Mouse (Mus musculus) heart, embryonic 14.5 days (tissue): Measurements from ENCODE around the gene Ptprr. TPM values are rescaled to one million over a fixed set of nuclear protein-coding genes. Genes with fewer than 3 reads are reported as not detected.

Source experiments
- ATAC-seq: fragments of 200-750 bp; cut with Nextera tagmentation; 2 replicates; pipeline ENCODE4 v1.8.0; 2017; ENCODE audit warnings: low read depth, moderate TSS enrichment; ENCODE audit not compliant: insufficient number of reproducible peaks, insufficient read depth, low FRiP score
- H3K27ac ChIP-seq, 2 experiments: fragments of 200-500 bp in 1 of 2; fragments of 300-500 bp in 1 of 2; sonication (generic) in 1 of 2; replicated peaks in 1 of 2; 2 replicates each; pipeline ENCODE4 v1.5.1; 2012 to 2014; ENCODE audit warnings: low read depth in 2 of 2, low read length in 2 of 2, control low read depth in 1 of 2, mild to moderate bottlenecking in 1 of 2, mixed read lengths in 1 of 2; ENCODE audit not compliant: control insufficient read depth in 1 of 2, insufficient read depth in 1 of 2
- H3K27me3 ChIP-seq: fragments of 300-500 bp; sonication (generic); 2 replicates; pipeline ENCODE4 v1.6.1; 2014; ENCODE audit warnings: mild to moderate bottlenecking, low read length, control low read depth; ENCODE audit not compliant: control insufficient read depth, insufficient read depth
- H3K36me3 ChIP-seq: fragments of 300-500 bp; sonication (generic); 2 replicates; pipeline ENCODE4 v1.6.1; 2014; ENCODE audit warnings: mild to moderate bottlenecking, control low read depth, low read length, mixed read lengths; ENCODE audit not compliant: control insufficient read depth, insufficient read depth
- H3K4me1 ChIP-seq, 2 experiments: fragments of 200-500 bp in 1 of 2; fragments of 300-500 bp in 1 of 2; sonication (generic) in 1 of 2; 2 replicates each; pipeline ENCODE4 v1.6.1; 2012 to 2014; ENCODE audit warnings: low read length in 2 of 2, control low read depth in 1 of 2, mixed read lengths in 1 of 2; ENCODE audit not compliant: control insufficient read depth in 2 of 2, insufficient read depth in 2 of 2
- H3K4me2 ChIP-seq: fragments of 300-500 bp; sonication (generic); 2 replicates; pipeline ENCODE4 v1.6.1; 2014; ENCODE audit warnings: mild to moderate bottlenecking, low read length
- H3K4me3 ChIP-seq, 2 experiments: fragments of 200-500 bp in 1 of 2; fragments of 300-500 bp in 1 of 2; sonication (generic) in 1 of 2; 2 replicates each; pipeline ENCODE4 v1.5.1; 2012 to 2014; ENCODE audit warnings: low read length in 2 of 2, mild to moderate bottlenecking in 2 of 2, control low read depth in 1 of 2, low read depth in 1 of 2, moderate library complexity in 1 of 2; ENCODE audit not compliant: control insufficient read depth in 1 of 2, insufficient read depth in 1 of 2
- H3K9ac ChIP-seq: fragments of 300-500 bp; sonication (generic); 2 replicates; pipeline ENCODE4 v1.6.1; 2014; ENCODE audit warnings: mild to moderate bottlenecking, low read length
- H3K9me3 ChIP-seq: fragments of 300-500 bp; sonication (generic); 2 replicates; pipeline ENCODE4 v1.6.1; 2016; ENCODE audit warnings: low read length, control low read depth; ENCODE audit not compliant: control insufficient read depth
- WGBS: fragments of 180-500 bp; shearing (Covaris S2); extraction: QIAGEN DNeasy Blood & Tissue Kit; methylation state at CpG from one replicate; pipeline ENCODE4 v1.1.7; 2014; 5-methylcytosine and 5-hydroxymethylcytosine counted together
- polyA plus RNA-seq: library from polyadenylated mRNA; unstranded; fragments of >200 nt; fragmentation: Nextera tagmentation; extraction: Ambion mirVana; gene quantifications from 2 replicates; pipeline ENCODE4 v1.2.1, GENCODE M21; 2014

Gene Ptprr
- 0.39 and 0.49 TPM in 2 replicates for polyA plus RNA-seq

- H3K4me1 ChIP-seq: peaks cover 7 to 9% of the 10 kb centered on the region in 2 experiments; a peak in 2 of 4 replicates
- H3K27ac ChIP-seq: no peak within 1 kb of the TSS
- H3K4me3 ChIP-seq: peak within 1 kb of the TSS; percentile 25 to 33
- H3K4me2 ChIP-seq: peak within 1 kb of the TSS; percentile 64
- H3K27me3 ChIP-seq: peaks cover 6% of the 10 kb centered on the region; the same call in 1 of the 2 replicates
- H3K36me3 ChIP-seq: no peaks in the 10 kb centered on the region
- no peaks in the 10 kb centered on the region for H3K9me3 ChIP-seq
- no peak within 1 kb of the TSS for H3K9ac ChIP-seq
- 0% methylated on average over 19 of the region's 19 CpGs for WGBS
- ATAC-seq: no peak
These were observed at the start of gene Ptprr for GRCm38 (mm10) chr10:116017845-116018479. Ptprr (plus strand) TSS chr10:116018213.

- H3K4me3 ChIP-seq: no peak overlapping the region
- no peaks in the 10 kb centered on the region for H3K36me3 ChIP-seq
- H3K27ac ChIP-seq: no peak overlapping the region
- no peak overlapping the region for H3K4me2 ChIP-seq
- no peak for ATAC-seq
- H3K9me3 ChIP-seq: no peaks in the 10 kb centered on the region
- H3K9ac ChIP-seq: no peak overlapping the region
- H3K27me3 ChIP-seq: no peaks in the 10 kb centered on the region
- no peaks in the 10 kb centered on the region for H3K4me1 ChIP-seq
- WGBS: 84% methylated on average over 7 of the region's 7 CpGs
These were observed 41.7 kb upstream of the Ptprr start for GRCm38 (mm10) chr10:115976345-115976744.

GRCm38 (mm10) chr10:115978992-115979391 is 39.0 kb upstream of the Ptprr start:
- no peaks in the 10 kb centered on the region for H3K9me3 ChIP-seq
- H3K36me3 ChIP-seq: no peaks in the 10 kb centered on the region
- H3K9ac ChIP-seq: no peak overlapping the region
- H3K4me3 ChIP-seq: no peak overlapping the region
- 45% methylated on average over 7 of the region's 7 CpGs for WGBS
- no peaks in the 10 kb centered on the region for H3K4me1 ChIP-seq
- no peak for ATAC-seq
- no peak overlapping the region for H3K27ac ChIP-seq
- no peaks in the 10 kb centered on the region for H3K27me3 ChIP-seq
- no peak overlapping the region for H3K4me2 ChIP-seq

- no peak for ATAC-seq
- no peak overlapping the region for H3K27ac ChIP-seq
- H3K36me3 ChIP-seq: no peaks in the 10 kb centered on the region
- no peak overlapping the region for H3K9ac ChIP-seq
- no peaks in the 10 kb centered on the region for H3K4me1 ChIP-seq
- no peaks in the 10 kb centered on the region for H3K9me3 ChIP-seq
- H3K4me2 ChIP-seq: no peak overlapping the region
- no peaks in the 10 kb centered on the region for H3K27me3 ChIP-seq
- no peak overlapping the region for H3K4me3 ChIP-seq
- 69% methylated on average over 2 of the region's 2 CpGs for WGBS
These were observed 38.0 kb upstream of the Ptprr start for GRCm38 (mm10) chr10:115980018-115980417.

- whole genome bisulfite sequencing: 62% methylated on average over 6 of the region's 6 CpGs
- no peaks in the 10 kb centered on the region for H3K4me1 ChIP-seq
- H3K9me3 ChIP-seq: no peaks in the 10 kb centered on the region
- H3K27me3 ChIP-seq: no peaks in the 10 kb centered on the region
- H3K4me3 ChIP-seq: no peak overlapping the region
- no peak overlapping the region for H3K27ac ChIP-seq
- no peak for ATAC-seq
- no peak overlapping the region for H3K9ac ChIP-seq
- H3K36me3 ChIP-seq: no peaks in the 10 kb centered on the region
- H3K4me2 ChIP-seq: no peak overlapping the region
These were observed 33.7 kb upstream of the Ptprr start for GRCm38 (mm10) chr10:115984308-115984707.

GRCm38 (mm10) chr10:116001838-116002237 is 16.2 kb upstream of the Ptprr start:
- H3K27ac ChIP-seq: no peak overlapping the region
- H3K4me2 ChIP-seq: no peak overlapping the region
- ATAC-seq: no peak
- H3K4me1 ChIP-seq: no peaks in the 10 kb centered on the region
- H3K36me3 ChIP-seq: no peaks in the 10 kb centered on the region
- H3K9ac ChIP-seq: no peak overlapping the region
- no peaks in the 10 kb centered on the region for H3K27me3 ChIP-seq
- H3K4me3 ChIP-seq: no peak overlapping the region
- WGBS: 66% methylated on average over 8 of the region's 8 CpGs
- no peaks in the 10 kb centered on the region for H3K9me3 ChIP-seq

- Histone ChIP-seq H3K4me1 (no peaks in the 10 kb centered on the region), H3K27ac (no peak overlapping the region), H3K27me3 (no peaks in the 10 kb centered on the region), H3K9me3 (no peaks in the 10 kb centered on the region), H3K36me3 (no peaks in the 10 kb centered on the region), H3K9ac (no peak overlapping the region), H3K4me2 (no peak overlapping the region), H3K4me3 (no peak overlapping the region)
- no peak for ATAC-seq
- WGBS: 48% methylated on average over 6 of the region's 6 CpGs
These were observed 11.3 kb upstream of the Ptprr start for GRCm38 (mm10) chr10:116006675-116007074.

GRCm38 (mm10) chr10:116018480-116018891 is 473 bp downstream of the Ptprr start:
- Histone ChIP-seq H3K9ac (no peak overlapping the region), H3K9me3 (no peaks in the 10 kb centered on the region), H3K27ac (no peak overlapping the region), H3K4me2 (peak overlapping the region; percentile 64), H3K4me3 (peak overlapping the region; percentile 25 to 33; a peak in 3 of 4 replicates), H3K4me1 (peaks cover 7 to 9% of the 10 kb centered on the region in 2 experiments; a peak in 2 of 4 replicates), H3K36me3 (no peaks in the 10 kb centered on the region), H3K27me3 (peaks cover 6% of the 10 kb centered on the region; the same call in 1 of the 2 replicates)
- 3% methylated on average over 17 of the region's 17 CpGs for WGBS
- no peak for ATAC-seq
